Mouse (Mus musculus) gastrocnemius, postnatal 4 days (tissue): Measurements from ENCODE around the gene Slc2a5. TPM values are rescaled to one million over a fixed set of nuclear protein-coding genes. Genes with fewer than 3 reads are reported as not detected.

Source experiments
- total RNA-seq, 2 experiments: library from RNA; stranded (reverse); gene quantifications; 2 replicates each; pipeline ENCODE4 v1.2.3; 2021

Gene Slc2a5
- total RNA-seq, 2 experiments from 2014 or later: 4.1 to 5.3 TPM

Other genes starting within 250 kb of the Slc2a5 start
- gene Spsb1, start 164.2 kb upstream of the Slc2a5 start, total RNA-seq: 10 to 100 TPM; 22.5 to 28.0 TPM
- 10 to 100 TPM; 66.0 to 71.0 TPM for gene H6pd, start 110.3 kb upstream of the Slc2a5 start, total RNA-seq
- 10 to 100 TPM; 19.6 to 20.1 TPM for gene Gpr157, start 31.9 kb upstream of the Slc2a5 start, total RNA-seq
- not detected for gene Slc2a7, start 29.7 kb downstream of the Slc2a5 start, total RNA-seq
- under 1 TPM in 1 of 2 experiments, not detected in 1; 0.27 TPM for gene Car6, start 82.0 kb downstream of the Slc2a5 start, total RNA-seq
- 100 to 1,000 TPM; 479 to 529 TPM for gene Eno1, start 117.4 kb downstream of the Slc2a5 start, total RNA-seq
- gene Rere, start 162.4 kb downstream of the Slc2a5 start, total RNA-seq: 10 to 100 TPM; 68.1 to 70.3 TPM